Mouse (Mus musculus): ENCODE measurements at regions not wholly inside any gene's neighbourhood (a gene's known extent, or its start where the extent isn't known, plus 50 kb on each side); places are given as distances from the start of the nearest gene placed in this dataset.

DNA sequence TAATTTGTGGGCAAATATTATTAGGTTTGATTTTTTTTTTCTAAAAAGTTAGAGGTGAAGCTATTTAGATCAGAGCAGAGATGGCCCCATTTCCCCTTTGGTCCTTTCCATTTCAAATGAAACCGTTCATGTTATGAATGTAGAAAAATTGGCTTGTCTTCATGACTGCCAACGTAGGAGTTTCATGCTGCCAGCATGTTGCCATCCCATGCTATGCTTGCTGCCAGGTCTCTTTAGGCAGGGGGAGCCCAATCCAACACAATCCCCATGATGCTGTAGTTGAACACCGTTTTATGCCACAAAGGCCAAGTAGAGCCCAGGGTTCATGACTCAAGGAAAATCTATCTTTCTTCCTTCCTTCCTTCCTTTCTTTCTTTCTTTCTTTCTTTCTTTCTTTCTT, 259.5 kb downstream of the Abcc12 start:
- ATAC-seq (ENCODE audit: borderline replicate concordance, extremely low read depth, low FRiP score, low TSS enrichment), result no peak
- Histone ChIP-seq H3K36me3 (no peaks in the 10 kb centered on the region), H3K4me1 (no peaks in the 10 kb centered on the region), H3K4me2 (no peak overlapping the region), H3K9ac (no peak overlapping the region), H3K27ac (no peak overlapping the region), H3K9me3 (no peaks in the 10 kb centered on the region), H3K4me3 (no peak overlapping the region), H3K27me3 (no peaks in the 10 kb centered on the region)
- 80% methylated on average over 3 of the region's 3 CpGs for WGBS

DNA sequence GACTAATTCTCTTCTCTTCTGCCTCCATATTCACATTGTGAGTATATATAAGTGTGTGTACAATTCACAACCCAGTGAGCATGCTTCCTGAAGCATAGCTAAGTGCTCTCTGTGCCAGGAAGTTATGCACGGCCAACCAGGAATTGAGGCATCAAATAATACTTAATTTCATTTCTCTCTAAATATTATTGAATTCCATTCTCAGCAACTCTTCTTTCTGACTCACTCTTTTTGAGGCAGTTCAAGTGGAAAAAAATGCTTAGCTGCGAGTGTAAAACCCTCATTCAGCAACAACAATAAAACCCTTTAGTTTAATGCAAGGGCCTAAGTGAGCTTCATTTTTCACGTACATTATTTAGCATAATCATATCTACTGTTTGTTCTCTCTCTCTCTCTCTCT, 262.0 kb downstream of the Abcc12 start:
- no peak for ATAC-seq (ENCODE audit: borderline replicate concordance, extremely low read depth, low FRiP score, low TSS enrichment)
- H3K4me1 ChIP-seq, result no peaks in the 10 kb centered on the region
- no peak overlapping the region for H3K4me2 ChIP-seq
- no peak overlapping the region for H3K27ac ChIP-seq
- H3K27me3 ChIP-seq, result no peaks in the 10 kb centered on the region
- no peaks in the 10 kb centered on the region for H3K36me3 ChIP-seq
- H3K9me3 ChIP-seq, result no peaks in the 10 kb centered on the region
- H3K4me3 ChIP-seq, result no peak overlapping the region
- WGBS, result 46% methylated on average over 3 of the region's 3 CpGs
- no peak overlapping the region for H3K9ac ChIP-seq

DNA sequence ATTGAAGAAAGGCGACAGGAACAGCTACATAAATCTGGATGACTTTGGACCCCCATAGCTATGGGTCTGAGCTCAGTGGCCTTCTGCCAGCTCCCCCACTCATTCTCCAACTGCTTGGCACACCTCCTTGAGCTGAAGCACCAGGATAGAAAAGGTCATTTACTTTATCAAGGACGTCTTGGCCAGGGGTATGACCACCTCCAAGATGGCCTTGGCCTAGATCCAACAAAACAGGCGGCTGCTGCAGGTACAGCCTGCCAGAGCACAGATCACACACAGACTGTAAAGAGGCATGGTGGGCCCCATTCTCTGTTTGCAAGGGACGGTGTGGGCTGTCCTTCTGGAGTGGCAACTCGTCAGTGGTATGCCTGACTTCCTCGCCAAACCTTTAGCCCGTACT, 264.2 kb downstream of the Abcc12 start:
- Histone ChIP-seq H3K27ac (no peak overlapping the region), H3K4me1 (no peaks in the 10 kb centered on the region), H3K4me2 (no peak overlapping the region), H3K9me3 (no peaks in the 10 kb centered on the region), H3K36me3 (no peaks in the 10 kb centered on the region), H3K27me3 (no peaks in the 10 kb centered on the region), H3K9ac (no peak overlapping the region), H3K4me3 (no peak overlapping the region)
- ATAC-seq (ENCODE audit: borderline replicate concordance, extremely low read depth, low FRiP score, low TSS enrichment), result 0 out of 2 replicates have a peak, but pooled peaks have one; percentile 35
- WGBS, result 57% methylated on average over 7 of the region's 7 CpGs

GRCm38 (mm10) chr8:86309460-86309859, 271.0 kb downstream of the Abcc12 start:
- Histone ChIP-seq H3K9me3 (no peaks in the 10 kb centered on the region), H3K4me1 (no peaks in the 10 kb centered on the region), H3K27ac (no peak overlapping the region), H3K4me3 (no peak overlapping the region), H3K4me2 (no peak overlapping the region), H3K9ac (no peak overlapping the region), H3K27me3 (no peaks in the 10 kb centered on the region), H3K36me3 (no peaks in the 10 kb centered on the region)
- no peak for ATAC-seq (ENCODE audit: borderline replicate concordance, extremely low read depth, low FRiP score, low TSS enrichment)
- 74% methylated on average over 2 of the region's 2 CpGs for WGBS

DNA sequence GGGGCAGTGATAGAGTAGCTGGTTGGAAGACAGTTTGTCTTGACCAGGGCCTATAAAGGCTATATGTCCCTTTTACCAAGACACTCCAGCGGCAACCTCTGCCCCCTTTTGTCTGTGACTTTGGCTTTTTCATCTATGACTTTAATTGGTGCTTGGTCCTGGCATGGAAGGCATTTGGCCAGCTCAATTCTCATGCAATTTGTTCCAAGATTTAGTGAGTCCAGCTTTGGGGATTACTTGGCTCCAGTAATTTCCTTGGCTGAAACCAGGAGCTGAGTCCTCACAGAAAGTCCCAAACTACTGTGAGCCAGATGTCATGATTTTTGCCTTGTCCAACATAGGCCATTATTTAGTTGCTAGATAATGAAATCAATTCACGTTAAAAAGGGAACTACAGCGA, 273.1 kb downstream of the Abcc12 start:
- H3K9ac ChIP-seq, result no peak overlapping the region
- no peak for ATAC-seq (ENCODE audit: borderline replicate concordance, extremely low read depth, low FRiP score, low TSS enrichment)
- 76% methylated on average over 3 of the region's 3 CpGs for whole genome bisulfite sequencing

GRCm38 (mm10) chr8:86301885-86302509, 278.5 kb downstream of the Abcc12 start:
- WGBS, result 48% methylated on average over 4 of the region's 4 CpGs
- Histone ChIP-seq H3K4me2 (no peak overlapping the region), H3K27ac (no peak overlapping the region), H3K4me3 (no peak overlapping the region), H3K36me3 (no peaks in the 10 kb centered on the region), H3K27me3 (no peaks in the 10 kb centered on the region), H3K9ac (no peak overlapping the region), H3K4me1 (no peaks in the 10 kb centered on the region), H3K9me3 (no peaks in the 10 kb centered on the region)
- no peak for ATAC-seq (ENCODE audit: borderline replicate concordance, extremely low read depth, low FRiP score, low TSS enrichment)

More for the DNA sequence above, 273.1 kb downstream of the Abcc12 start:
- no peaks in the 10 kb centered on the region for H3K9me3 ChIP-seq
- H3K27me3 ChIP-seq, result no peaks in the 10 kb centered on the region
- H3K36me3 ChIP-seq, result no peaks in the 10 kb centered on the region
- no peaks in the 10 kb centered on the region for H3K4me1 ChIP-seq
- no peak overlapping the region for H3K4me2 ChIP-seq
- H3K4me3 ChIP-seq, result no peak overlapping the region
- H3K27ac ChIP-seq, result no peak overlapping the region

GRCm38 (mm10) chr8:86288713-86289384, 291.6 kb downstream of the Abcc12 start:
- H3K4me2 ChIP-seq, result no peak overlapping the region

DNA sequence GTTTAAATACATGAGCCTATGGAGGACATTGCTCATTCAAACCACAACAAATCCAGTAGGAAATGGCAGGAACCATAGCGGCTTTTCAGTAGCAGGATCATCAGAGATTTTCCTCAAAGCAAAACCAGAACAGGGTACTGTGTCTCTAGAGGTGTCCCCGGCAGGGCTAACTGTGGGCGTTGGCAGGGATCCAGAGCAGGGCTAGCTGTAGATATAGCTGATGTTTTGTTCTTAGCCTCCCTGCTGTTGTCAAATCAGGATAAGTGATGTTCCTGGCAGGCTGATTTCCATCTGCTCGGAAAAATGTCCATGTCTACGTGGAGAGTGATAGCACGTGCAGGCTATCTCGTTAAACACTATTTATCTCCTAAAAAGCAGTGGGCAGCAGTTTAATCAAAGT, 297.6 kb downstream of the Abcc12 start:
- Histone ChIP-seq H3K27ac (no peak overlapping the region), H3K4me2 (no peak overlapping the region), H3K27me3 (no peaks in the 10 kb centered on the region), H3K9ac (no peak overlapping the region), H3K4me3 (no peak overlapping the region), H3K9me3 (no peaks in the 10 kb centered on the region), H3K36me3 (no peaks in the 10 kb centered on the region), H3K4me1 (no peaks in the 10 kb centered on the region)
- 43% methylated on average over 7 of the region's 7 CpGs for WGBS
- no peak for ATAC-seq (ENCODE audit: borderline replicate concordance, extremely low read depth, low FRiP score, low TSS enrichment)

More at GRCm38 (mm10) chr8:86288713-86289384, 291.6 kb downstream of the Abcc12 start:
- Histone ChIP-seq H3K27me3 (no peaks in the 10 kb centered on the region), H3K4me3 (no peak overlapping the region), H3K27ac (no peak overlapping the region), H3K36me3 (no peaks in the 10 kb centered on the region), H3K9ac (no peak overlapping the region), H3K4me1 (peaks cover 7% of the 10 kb centered on the region), H3K9me3 (no peaks in the 10 kb centered on the region)
- 16% methylated on average over 3 of the region's 3 CpGs for WGBS
- ATAC-seq (ENCODE audit: borderline replicate concordance, extremely low read depth, low FRiP score, low TSS enrichment), result no peak

DNA sequence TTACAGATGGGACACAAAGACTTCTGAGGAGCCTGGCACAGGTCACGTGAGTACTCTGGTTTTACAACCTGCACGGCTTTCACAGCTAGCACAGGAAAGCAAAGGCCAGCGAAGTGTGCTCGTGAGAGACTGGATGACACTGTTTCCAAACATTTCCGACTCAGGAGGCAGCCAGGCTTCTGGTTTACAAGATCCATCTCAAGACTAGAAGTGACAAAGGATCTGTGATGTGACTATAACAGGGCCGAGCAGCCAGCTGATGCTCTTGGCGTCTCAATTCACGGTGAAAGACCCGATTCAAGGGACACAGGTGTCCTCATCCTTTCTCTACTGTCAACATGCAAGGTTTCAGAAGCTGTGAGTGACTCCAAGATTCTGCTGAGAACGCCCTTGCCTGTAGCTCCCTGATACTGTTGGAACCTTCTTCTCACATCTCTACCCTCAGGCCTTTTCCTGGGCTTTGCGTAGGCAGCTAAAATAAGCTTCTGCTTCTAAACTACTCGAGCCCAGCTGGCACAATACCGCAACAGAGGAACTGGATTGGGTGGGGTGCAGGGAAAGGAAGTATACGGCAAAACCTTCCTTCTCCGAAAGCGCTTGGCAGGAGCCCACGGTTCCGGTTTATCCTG, 300.3 kb downstream of the Abcc12 start:
- Histone ChIP-seq H3K4me3 (no peak overlapping the region), H3K4me2 (no peak overlapping the region), H3K4me1 (no peaks in the 10 kb centered on the region), H3K27ac (no peak overlapping the region), H3K9ac (no peak overlapping the region), H3K9me3 (no peaks in the 10 kb centered on the region), H3K36me3 (no peaks in the 10 kb centered on the region), H3K27me3 (no peaks in the 10 kb centered on the region)
- 62% methylated on average over 18 of the region's 18 CpGs for WGBS
- ATAC-seq (ENCODE audit: borderline replicate concordance, extremely low read depth, low FRiP score, low TSS enrichment), result no peak

GRCm38 (mm10) chr8:86275699-86276098, 304.8 kb downstream of the Abcc12 start:
- no peak overlapping the region for H3K27ac ChIP-seq
- H3K9ac ChIP-seq, result no peak overlapping the region
- H3K9me3 ChIP-seq, result no peaks in the 10 kb centered on the region
- H3K27me3 ChIP-seq, result no peaks in the 10 kb centered on the region
- no peaks in the 10 kb centered on the region for H3K4me1 ChIP-seq
- no peak for ATAC-seq (ENCODE audit: borderline replicate concordance, extremely low read depth, low FRiP score, low TSS enrichment)
- H3K4me2 ChIP-seq, result no peak overlapping the region
- WGBS, result 62% methylated on average over 4 of the region's 4 CpGs
- no peak overlapping the region for H3K4me3 ChIP-seq
- H3K36me3 ChIP-seq, result no peaks in the 10 kb centered on the region

DNA sequence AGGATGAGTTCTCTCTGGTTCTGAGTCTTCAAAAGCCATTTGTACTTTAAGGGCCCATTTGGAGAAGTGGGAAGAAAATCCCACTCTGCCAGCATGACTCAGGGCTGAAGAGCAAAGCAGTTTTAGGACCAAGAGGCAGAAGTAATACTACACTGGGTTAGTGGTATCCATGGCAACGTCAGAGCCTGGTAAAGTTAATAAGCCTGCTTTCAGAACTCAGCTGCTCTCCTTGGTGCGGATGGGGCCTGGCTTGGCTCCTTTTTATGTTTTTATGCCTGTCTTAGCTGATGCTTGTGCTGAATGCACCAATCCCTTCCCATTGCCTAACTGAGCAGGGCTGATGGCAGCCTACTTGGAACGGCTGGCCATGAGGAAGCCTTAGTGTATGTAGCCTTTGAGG, 306.7 kb downstream of the Abcc12 start:
- no peak overlapping the region for H3K27ac ChIP-seq
- ATAC-seq (ENCODE audit: borderline replicate concordance, extremely low read depth, low FRiP score, low TSS enrichment), result no peak
- H3K9ac ChIP-seq, result no peak overlapping the region
- H3K36me3 ChIP-seq, result no peaks in the 10 kb centered on the region
- no peaks in the 10 kb centered on the region for H3K27me3 ChIP-seq
- 61% methylated on average over 3 of the region's 3 CpGs for WGBS
- H3K4me1 ChIP-seq, result no peaks in the 10 kb centered on the region
- H3K4me3 ChIP-seq, result no peak overlapping the region
- H3K9me3 ChIP-seq, result no peaks in the 10 kb centered on the region
- H3K4me2 ChIP-seq, result no peak overlapping the region

GRCm38 (mm10) chr8:86272626-86273025, 307.9 kb downstream of the Abcc12 start:
- no peaks in the 10 kb centered on the region for H3K27me3 ChIP-seq
- WGBS, result 17% methylated on average over 1 of the region's 1 CpGs
- H3K4me3 ChIP-seq, result no peak overlapping the region
- no peaks in the 10 kb centered on the region for H3K36me3 ChIP-seq
- no peak overlapping the region for H3K9ac ChIP-seq
- H3K9me3 ChIP-seq, result no peaks in the 10 kb centered on the region
- ATAC-seq (ENCODE audit: borderline replicate concordance, extremely low read depth, low FRiP score, low TSS enrichment), result no peak
- no peaks in the 10 kb centered on the region for H3K4me1 ChIP-seq
- H3K27ac ChIP-seq, result no peak overlapping the region
- H3K4me2 ChIP-seq, result no peak overlapping the region

Measured in lung, embryonic 15.5 days (tissue).